Mouse (Mus musculus) thymus, postnatal 4 days (tissue): Measurements from ENCODE around the gene Clmp.
A peak's percentile ranks its signal among the peaks of the same experiment; 100 is the strongest.

Experiments used
- DNase-seq: peaks from one replicate; pipeline ENCODE4 v3.0.0; 2021

Gene Clmp

GRCm38 (mm10) chr9:40693026-40693425 is 7.3 kb downstream of the Clmp start:
- no peak for DNase-seq

GRCm38 (mm10) chr9:40693768-40694167 is 8.0 kb downstream of the Clmp start:
- no peak for DNase-seq

- no peak for DNase-seq
Measured at GRCm38 (mm10) chr9:40694284-40694683, 8.5 kb downstream of the Clmp start.

- no peak for DNase-seq
Measured at GRCm38 (mm10) chr9:40696086-40696485, 10.3 kb downstream of the Clmp start.

GRCm38 (mm10) chr9:40699194-40699593 is 13.4 kb downstream of the Clmp start:
- DNase-seq = no peak

GRCm38 (mm10) chr9:40700253-40700652 is 14.5 kb downstream of the Clmp start:
- DNase-seq = no peak

- no peak for DNase-seq
Measured at GRCm38 (mm10) chr9:40704364-40705276, 18.9 kb downstream of the Clmp start.

GRCm38 (mm10) chr9:40708448-40709140 is 22.8 kb downstream of the Clmp start:
- no peak for DNase-seq

- no peak for DNase-seq
Measured at GRCm38 (mm10) chr9:40709141-40709537, 23.4 kb downstream of the Clmp start.

GRCm38 (mm10) chr9:40709587-40709986 is 23.8 kb downstream of the Clmp start:
- no peak for DNase-seq

- DNase-seq = no peak
Measured at GRCm38 (mm10) chr9:40709991-40710390, 24.2 kb downstream of the Clmp start.

- no peak for DNase-seq
Measured at GRCm38 (mm10) chr9:40711654-40712053, 25.9 kb downstream of the Clmp start.

GRCm38 (mm10) chr9:40717182-40717874 is 31.6 kb downstream of the Clmp start:
- no peak for DNase-seq

GRCm38 (mm10) chr9:40717875-40718185 is 32.1 kb downstream of the Clmp start:
- no peak for DNase-seq

- DNase-seq = no peak
Measured at GRCm38 (mm10) chr9:40720881-40721280, 35.1 kb downstream of the Clmp start.

GRCm38 (mm10) chr9:40723311-40723772 is 37.6 kb downstream of the Clmp start:
- DNase-seq = no peak

GRCm38 (mm10) chr9:40724978-40725377 is 39.2 kb downstream of the Clmp start:
- no peak for DNase-seq

- DNase-seq = no peak
Measured at GRCm38 (mm10) chr9:40727140-40727823, 41.5 kb downstream of the Clmp start.

- no peak for DNase-seq
Measured at GRCm38 (mm10) chr9:40727824-40728495, 42.2 kb downstream of the Clmp start.

GRCm38 (mm10) chr9:40730302-40730700 is 44.5 kb downstream of the Clmp start:
- no peak for DNase-seq

GRCm38 (mm10) chr9:40730701-40731590 is 45.2 kb downstream of the Clmp start:
- DNase-seq = peak; percentile 43
